Mouse (Mus musculus): ENCODE measurements at regions not wholly inside any gene's neighbourhood (a gene's known extent, or its start where the extent isn't known, plus 50 kb on each side); places are given as distances from the start of the nearest gene placed in this dataset.

GRCm38 (mm10) chr11:114446617-114447460 lies 221.5 kb upstream of the Rpl38 start:
- no peak for TF ChIP-seq CTCF (IDR thresholded peaks at IDR 0.05; ENCODE audit: control insufficient read depth, insufficient read depth, low read length)
- TF ChIP-seq POLR2A (IDR thresholded peaks at IDR 0.05; ENCODE audit: borderline replicate concordance, control insufficient read depth, low read depth, low read length): no peak
